Mouse (Mus musculus): ENCODE data around the gene Srp54c. TPM values are rescaled to one million over a fixed set of nuclear protein-coding genes. Genes with fewer than 3 reads are reported as not detected.

Gene Srp54c
- total and polyA plus RNA-seq, 3 experiments: 47.7 to 104 (median 90.0) TPM

DNA sequence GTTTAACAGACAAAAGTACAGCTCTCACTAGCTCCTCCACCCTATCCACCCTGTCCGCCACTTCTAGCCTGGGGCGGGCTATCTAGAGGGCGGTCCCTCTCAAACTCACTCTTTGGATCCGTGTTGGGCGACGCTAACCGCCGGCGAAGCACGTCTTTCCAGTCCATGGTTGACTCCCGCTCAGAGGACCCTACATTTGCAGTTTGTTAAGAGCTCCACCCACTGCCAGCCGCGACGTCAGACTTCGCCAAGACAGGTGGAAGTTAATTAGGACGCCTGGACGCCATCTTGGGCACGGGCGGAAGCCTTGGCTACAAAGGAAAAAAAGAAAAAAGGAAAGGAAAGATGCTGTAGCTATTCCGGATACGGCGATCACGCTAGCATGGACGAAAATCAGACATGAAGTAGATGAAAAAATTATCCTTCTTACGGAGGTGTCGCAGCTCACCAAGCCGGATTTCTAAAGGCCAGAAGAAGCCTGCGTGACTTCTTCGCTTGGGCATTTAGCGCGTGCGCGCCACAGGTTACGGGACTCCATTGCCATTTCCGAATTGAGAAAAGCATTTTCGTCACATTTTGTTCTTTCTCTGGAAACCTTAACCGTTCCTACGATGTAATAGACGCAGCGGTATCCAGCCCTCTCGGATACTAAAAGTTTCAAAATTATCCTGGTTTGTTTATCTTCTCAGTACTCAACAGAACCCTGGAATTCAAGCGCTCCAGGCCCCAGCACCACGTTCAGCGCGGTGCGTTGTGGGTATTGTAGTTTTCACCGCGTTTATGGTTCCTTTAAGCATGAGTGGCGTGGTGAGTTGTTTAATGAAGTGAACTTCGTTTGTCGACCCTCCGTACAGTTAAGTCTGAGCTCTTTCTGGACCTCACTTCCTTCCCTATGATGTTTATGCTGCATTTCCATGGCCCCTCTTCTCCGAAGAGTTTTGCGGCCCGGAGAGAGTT lies 72.8 kb downstream of the Srp54c start, which contains the start of gene Ppp2r3c:
Gene Ppp2r3c, minus strand, starts transcription at position 514 of the 957 bp plus-strand sequence.
- H3K27ac ChIP-seq (ENCODE audit: insufficient read depth, low read depth): peak within 1 kb of the TSS; percentile 75
- peak within 1 kb of the TSS; percentile 56 to 88 (median 69) for H3K4me3 ChIP-seq (replicated peaks in 1 of 3; ENCODE audit: low read depth in 2 of 3, low read length in 2 of 3, poor library complexity in 1 of 3)
- peaks cover 18 to 36% of the 10 kb centered on the region in 2 experiments for H3K36me3 ChIP-seq (replicated peaks in 1 of 2; ENCODE audit: control insufficient read depth in 1 of 2, insufficient read depth in 1 of 2, low read length in 1 of 2)
- no peak for TF ChIP-seq ETS1 (conservative IDR thresholded peaks at IDR 0.05; ENCODE audit: low read depth, low read length)
- peak; percentile 53 for TF ChIP-seq BHLHE40 (IDR thresholded peaks at IDR 0.05; ENCODE audit: low read depth, low read length)
- TF ChIP-seq MAFK (IDR thresholded peaks at IDR 0.05; ENCODE audit: insufficient replicate concordance, low read length): no peak
- TF ChIP-seq USF2 (conservative IDR thresholded peaks at IDR 0.05; ENCODE audit: low read depth, low read length): no peak
- TF ChIP-seq MYC (IDR thresholded peaks at IDR 0.05; ENCODE audit: low read depth, low read length): peak; percentile 94
- no peak for TF ChIP-seq ZMIZ1 (IDR thresholded peaks at IDR 0.05; ENCODE audit: low read depth, low read length)
- TF ChIP-seq NELFE (IDR thresholded peaks at IDR 0.05; ENCODE audit: low read depth, low read length): peak; percentile 83
- peak; percentile 77 for TF ChIP-seq IRF4 (IDR thresholded peaks at IDR 0.05; ENCODE audit: low read depth, low read length)
- peak; percentile 85 for TF ChIP-seq NRF1 (IDR thresholded peaks at IDR 0.05; ENCODE audit: low read depth, low read length)
- TF ChIP-seq MAX (IDR thresholded peaks at IDR 0.05; ENCODE audit: low read length): peak; percentile 67
- peak; percentile 95 for TF ChIP-seq HCFC1 (IDR thresholded peaks at IDR 0.05; ENCODE audit: low read depth, low read length)
- peak; percentile 87 for TF ChIP-seq POLR2A (IDR thresholded peaks at IDR 0.05; ENCODE audit: low read depth, low read length)
- TF ChIP-seq MXI1 (IDR thresholded peaks at IDR 0.05; ENCODE audit: low read depth, low read length): peak; percentile 86
- TF ChIP-seq CHD2 (IDR thresholded peaks at IDR 0.05; ENCODE audit: low read length): peak; percentile 72
- peak; percentile 48; the same call in 1 of the 2 replicates for TF ChIP-seq TCF12 (IDR thresholded peaks at IDR 0.05; ENCODE audit: low read depth, low read length)
- TF ChIP-seq RAD21 (IDR thresholded peaks at IDR 0.05; ENCODE audit: low read depth, low read length): no peak
- TF ChIP-seq PAX5 (IDR thresholded peaks at IDR 0.05; ENCODE audit: low read length): no peak
- peak; percentile 15; the same call in 1 of the 2 replicates for TF ChIP-seq GABPA (IDR thresholded peaks at IDR 0.05; ENCODE audit: insufficient replicate concordance, low read depth, low read length)
- TF ChIP-seq SMC3 (IDR thresholded peaks at IDR 0.05; ENCODE audit: low read depth, low read length): no peak
- TF ChIP-seq SIN3A (IDR thresholded peaks at IDR 0.05; ENCODE audit: low read length): peak; percentile 65
- no peak for TF ChIP-seq ZKSCAN1 (IDR thresholded peaks at IDR 0.05; ENCODE audit: borderline replicate concordance, low read depth, low read length)
- no peak for TF ChIP-seq EP300 (IDR thresholded peaks at IDR 0.05; ENCODE audit: low read length)
- no peak for TF ChIP-seq USF1 (IDR thresholded peaks at IDR 0.05; ENCODE audit: low read depth, low read length)
- TF ChIP-seq JUND (conservative IDR thresholded peaks at IDR 0.05; ENCODE audit: low read depth, low read length): 0 out of 2 replicates have a peak, but pooled peaks have one; percentile 6
- TF ChIP-seq E2F4 (IDR thresholded peaks at IDR 0.05; ENCODE audit: insufficient replicate concordance, low read depth, low read length): no peak
- no peak for TF ChIP-seq MAZ (IDR thresholded peaks at IDR 0.05; ENCODE audit: low read depth, low read length)
- peak; percentile 97 for TF ChIP-seq KAT2A (IDR thresholded peaks at IDR 0.05; ENCODE audit: insufficient replicate concordance, low read length)
- TF ChIP-seq MEF2A (IDR thresholded peaks at IDR 0.05; ENCODE audit: borderline replicate concordance, low read depth, low read length): 0 out of 2 replicates have a peak, but pooled peaks have one; percentile 47
- no peak for TF ChIP-seq CTCF (conservative IDR thresholded peaks at IDR 0.05 in 1 of 2, IDR thresholded peaks at IDR 0.05 in 1 of 2; ENCODE audit: low read depth in 2 of 2, low read length in 2 of 2)
- TF ChIP-seq POLR2AphosphoS2 (IDR thresholded peaks at IDR 0.05; ENCODE audit: low read depth, low read length): no peak
- peak; percentile 94 for TF ChIP-seq ELF1 (IDR thresholded peaks at IDR 0.05; ENCODE audit: low read depth, low read length)
- peak; percentile 97 for TF ChIP-seq ZC3H11A (IDR thresholded peaks at IDR 0.05; ENCODE audit: low read depth, low read length)
- no peak for TF ChIP-seq CHD1 (IDR thresholded peaks at IDR 0.05; ENCODE audit: low read depth, low read length)
- peak; percentile 78 for TF ChIP-seq TBP (conservative IDR thresholded peaks at IDR 0.05; ENCODE audit: low read depth, low read length)
- TF ChIP-seq ZNF384 (IDR thresholded peaks at IDR 0.05; ENCODE audit: low read depth, low read length): peak; percentile 57; the same call in 1 of the 2 replicates
- TF ChIP-seq RCOR1 (conservative IDR thresholded peaks at IDR 0.05; ENCODE audit: low read depth, low read length): no peak
- no peak for TF ChIP-seq JUN (IDR thresholded peaks at IDR 0.05; ENCODE audit: insufficient read depth, low read depth, low read length)
- TF ChIP-seq UBTF (IDR thresholded peaks at IDR 0.05; ENCODE audit: low read depth, low read length): peak; percentile 87; the same call in 1 of the 2 replicates
- in situ Hi-C loops (cut with MboI; ENCODE audit: low pct_ligation_motif_present, low pct_unique_long_range_greater_than_20kb, low sequenced_read_pairs) (no loop called here), dilution Hi-C loops (cut with MboI; ENCODE audit: extremely low pct_ligation_motif_present, extremely low pct_unique_long_range_greater_than_20kb, low sequenced_read_pairs) (no loop called here)
- H3K9ac ChIP-seq (ENCODE audit: insufficient read depth, low read depth): peak within 1 kb of the TSS; percentile 99
- DNase-seq (ENCODE audit: extremely low read depth): peak; percentile 97
- H3K79me2 ChIP-seq (replicated peaks; ENCODE audit: control insufficient read depth, extremely low read depth, insufficient read depth, poor library complexity, severe bottlenecking): peaks cover 55% of the 10 kb centered on the region
- H3K4me1 ChIP-seq (ENCODE audit: control insufficient read depth in 1 of 2, insufficient read depth in 2 of 2): peaks cover 2 to 38% of the 10 kb centered on the region in 2 experiments; a peak in 2 of 4 replicates
- no peaks in the 10 kb centered on the region for H3K27me3 ChIP-seq (replicated peaks)
- peak within 1 kb of the TSS; percentile 97 for H3K4me2 ChIP-seq (ENCODE audit: insufficient read depth, low read depth, poor library complexity, severe bottlenecking)
- no peaks in the 10 kb centered on the region for H3K9me3 ChIP-seq (replicated peaks; ENCODE audit: low read length)

Data from CH12.LX (cell line).